Comparison of ENCODE assay signal across 8 mouse cellular contexts in the genomic region with DNA sequence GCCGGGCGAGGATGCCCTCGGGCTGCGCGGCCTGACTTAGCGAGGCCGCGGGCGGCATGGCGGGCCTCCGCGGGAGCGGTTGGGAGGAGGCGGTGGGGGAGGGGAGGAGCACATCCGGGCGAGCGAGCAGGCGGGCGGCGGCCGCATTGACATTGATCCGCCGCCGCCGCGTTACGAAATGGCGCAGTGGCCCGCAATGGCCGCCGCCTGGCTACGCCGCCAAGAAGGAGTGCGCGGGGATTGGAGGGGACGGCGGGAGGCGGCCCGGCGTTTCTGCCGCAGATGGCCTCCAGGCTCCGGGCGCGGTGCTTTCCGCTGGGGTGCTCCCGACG. TPM values are rescaled to one million over a fixed set of nuclear protein-coding genes. Genes with fewer than 3 reads are reported as not detected.
DNase-seq lines count a peak whose midpoint lies in the region; ATAC-seq and TF ChIP-seq lines count a peak whose summit lies in the region.

No protein-coding gene starts in this region.

- peak overlapping the region; percentile 99 for H3K9ac ChIP-seq in heart, embryonic 11.5 days (ENCODE audit: low read depth, low read length)
- H3K9ac ChIP-seq in kidney, embryonic 16.5 days (replicated peaks; ENCODE audit: low read length): peak overlapping the region; percentile 100
- H3K9ac ChIP-seq in liver, adult 2 months (ENCODE audit: low read depth, low read length): peak overlapping the region; percentile 96

- peak overlapping the region; percentile 93 for H3K4me2 ChIP-seq in heart, embryonic 11.5 days
- peak overlapping the region; percentile 93 for H3K4me2 ChIP-seq in kidney, embryonic 16.5 days (replicated peaks; ENCODE audit: low read depth, low read length)

- under 1% methylated on average over 45 of the region's 47 CpGs for WGBS in heart, embryonic 11.5 days (ENCODE audit: insufficient replicate concordance)
- WGBS in kidney, embryonic 16.5 days: 0% methylated on average over 40 of the region's 47 CpGs
- WGBS in liver, adult 2 months: 0% methylated on average over 46 of the region's 47 CpGs

- TF ChIP-seq POLR2A in liver, adult 2 months (IDR thresholded peaks at IDR 0.05; ENCODE audit: extremely low read depth, insufficient read depth, low read length): no peak

- H3K27me3 ChIP-seq in heart, embryonic 11.5 days (ENCODE audit: control insufficient read depth, insufficient read depth, low read length): no peaks in the 10 kb centered on the region
- H3K27me3 ChIP-seq in kidney, embryonic 16.5 days (ENCODE audit: insufficient read depth, low read length): no peaks in the 10 kb centered on the region
- H3K27me3 ChIP-seq in liver, adult 2 months (ENCODE audit: control insufficient read depth, insufficient read depth, low read length): no peaks in the 10 kb centered on the region

- H3K4me3 ChIP-seq in heart, embryonic 11.5 days (ENCODE audit: low read depth, low read length): peak overlapping the region; percentile 78
- peak overlapping the region; percentile 98 for H3K4me3 ChIP-seq in kidney, embryonic 16.5 days (ENCODE audit: low read length)
- H3K4me3 ChIP-seq in liver, adult 2 months (ENCODE audit: insufficient read depth, low read depth, low read length): peak overlapping the region; percentile 70

- H3K27ac ChIP-seq in heart, embryonic 11.5 days (ENCODE audit: low read depth, low read length): peak overlapping the region; percentile 96
- peak overlapping the region; percentile 97 for H3K27ac ChIP-seq in kidney, embryonic 16.5 days (ENCODE audit: low read length)
- peak overlapping the region; percentile 95 for H3K27ac ChIP-seq in liver, adult 2 months (replicated peaks; ENCODE audit: insufficient read depth, low read depth, low read length)

- no peak for TF ChIP-seq CTCF in liver, adult 2 months (IDR thresholded peaks at IDR 0.05; ENCODE audit: low read depth, low read length)

- peaks cover 11% of the 10 kb centered on the region for H3K4me1 ChIP-seq in heart, embryonic 11.5 days (ENCODE audit: control insufficient read depth, insufficient read depth, low read length)
- H3K4me1 ChIP-seq in kidney, embryonic 16.5 days (ENCODE audit: insufficient read depth, low read length): peaks cover 33% of the 10 kb centered on the region
- peaks cover 11% of the 10 kb centered on the region; the same call in 1 of the 2 replicates for H3K4me1 ChIP-seq in liver, adult 2 months (ENCODE audit: control insufficient read depth, insufficient read depth, low read length)

- no peaks in the 10 kb centered on the region for H3K9me3 ChIP-seq in heart, embryonic 11.5 days (replicated peaks; ENCODE audit: control insufficient read depth, low read length)
- H3K9me3 ChIP-seq in kidney, embryonic 16.5 days (ENCODE audit: low read length): no peaks in the 10 kb centered on the region

- peak; percentile 86 for DNase-seq in A20 (ENCODE audit: low read depth, low spot score)
- DNase-seq in brain, adult 2 months (ENCODE audit: low read depth, low spot score): peak; percentile 95
- DNase-seq in liver, adult 2 months (ENCODE audit: extremely low read depth, low read depth, low spot score): peak; percentile 64
- peak; percentile 88 to 89 for DNase-seq in spleen, postnatal 36 days (ENCODE audit: low spot score in 2 of 2)

- peaks cover 9% of the 10 kb centered on the region for H3K36me3 ChIP-seq in heart, embryonic 11.5 days (ENCODE audit: control insufficient read depth, insufficient read depth, low read length)
- peaks cover 20% of the 10 kb centered on the region for H3K36me3 ChIP-seq in kidney, embryonic 16.5 days (ENCODE audit: insufficient read depth, low read length)
- H3K36me3 ChIP-seq in liver, adult 2 months (ENCODE audit: control insufficient read depth, insufficient read depth, low read length): peaks cover 30% of the 10 kb centered on the region

- peaks cover 16% of the 10 kb centered on the region; the same call in 1 of the 2 replicates for H3K79me2 ChIP-seq in liver, adult 2 months (ENCODE audit: control insufficient read depth, insufficient read depth, low read length)

- ATAC-seq in erythroblast, adult 5-6 weeks (replicated peaks; ENCODE audit: low FRiP score, poor library complexity, severe bottlenecking): peak; percentile 77
- ATAC-seq in heart, embryonic 11.5 days (replicated peaks; ENCODE audit: insufficient number of reproducible peaks, low FRiP score, low TSS enrichment): peak; percentile 77
- ATAC-seq in kidney, embryonic 16.5 days (ENCODE audit: low FRiP score, low TSS enrichment): peak; percentile 69
- ATAC-seq in monocyte, adult 5-6 weeks (replicated peaks; ENCODE audit: insufficient number of reproducible peaks, low FRiP score, low TSS enrichment, poor library complexity, severe bottlenecking): peak; percentile 63

RNA-seq across cellular contexts. Expression of a gene that starts 0.5 kb away (rescaled TPM):
- 181 and 187 TPM in 2 replicates for total RNA-seq in erythroblast, adult 5-6 weeks (2015; ENCODE audit: low replicate concordance)
- 98.5 and 192 TPM in 2 replicates for total RNA-seq in erythroblast, adult 5-6 weeks (2017; ENCODE audit: low replicate concordance)
- 164 and 174 TPM in 2 replicates for polyA plus RNA-seq in heart, embryonic 11.5 days (2014; fragmentation: Nextera tagmentation; extraction: Ambion mirVana)
- 281 and 293 TPM in 2 replicates for polyA plus RNA-seq in kidney, embryonic 16.5 days (2015; fragmentation: Nextera tagmentation; extraction: Ambion mirVana)
- total RNA-seq in liver, adult 2 months (2014; rRNA removed): 44.2 and 45.5 TPM in 2 replicates
- polyA plus RNA-seq in liver, adult 2 months (2012; rRNA removed): 13.9 and 14.1 TPM in 2 replicates
- 236 to 464 TPM (median 357 TPM) in 3 replicates for total RNA-seq in monocyte, adult 5-6 weeks (2017)

RNA-seq across cellular contexts. Expression of a gene that starts 44.8 kb away (rescaled TPM):
- total RNA-seq in erythroblast, adult 5-6 weeks (2015; ENCODE audit: low replicate concordance): 52.5 and 91.5 TPM in 2 replicates
- 30.5 and 34.6 TPM in 2 replicates for total RNA-seq in erythroblast, adult 5-6 weeks (2017; ENCODE audit: low replicate concordance)
- 46.7 and 48.7 TPM in 2 replicates for polyA plus RNA-seq in heart, embryonic 11.5 days (2014; fragmentation: Nextera tagmentation; extraction: Ambion mirVana)
- 87.7 and 90.7 TPM in 2 replicates for polyA plus RNA-seq in kidney, embryonic 16.5 days (2015; fragmentation: Nextera tagmentation; extraction: Ambion mirVana)
- total RNA-seq in liver, adult 2 months (2014; rRNA removed): 29.5 and 34.1 TPM in 2 replicates
- 35.9 and 40.1 TPM in 2 replicates for polyA plus RNA-seq in liver, adult 2 months (2012; rRNA removed)
- 147 to 253 TPM (median 230 TPM) in 3 replicates for total RNA-seq in monocyte, adult 5-6 weeks (2017)

Comparison
In these comparisons a context has a peak if more than half of its experiments do, and no peak if none do; other contexts are left out.
1. Peak in every context shown above with its lines: DNase-seq, ATAC-seq, H3K4me3 ChIP-seq and H3K27ac ChIP-seq.